Mouse (Mus musculus): ENCODE data around the gene Ttc3. TPM values are rescaled to one million over a fixed set of nuclear protein-coding genes. Genes with fewer than 3 reads are reported as not detected.

The Ttc3 gene
- total RNA-seq, 2 experiments from 2014 or later: 798 to 822 TPM

GRCm38 (mm10) chr16:94356046-94356445 lies 14.4 kb upstream of the Ttc3 start:
- DNase-seq (ENCODE audit: extremely low spot score in 1 of 2, low spot score in 2 of 2): no peak
- intact Hi-C loops (cut with DNase I): no loop called here

- intact Hi-C loops (cut with DNase I): no loop called here
- no peak for DNase-seq (ENCODE audit: extremely low spot score in 1 of 2, low spot score in 2 of 2)
Observed at GRCm38 (mm10) chr16:94356776-94357494, 13.5 kb upstream of the Ttc3 start.

- no peak for DNase-seq (ENCODE audit: extremely low spot score in 1 of 2, low spot score in 2 of 2)
- intact Hi-C loops (cut with DNase I): no loop called here
Observed at GRCm38 (mm10) chr16:94358091-94358490, 12.3 kb upstream of the Ttc3 start.

GRCm38 (mm10) chr16:94360578-94361350 lies 9.7 kb upstream of the Ttc3 start:
- no peak for DNase-seq (ENCODE audit: extremely low spot score in 1 of 2, low spot score in 2 of 2)
- intact Hi-C loops (cut with DNase I): no loop called here

GRCm38 (mm10) chr16:94362174-94362873 lies 8.1 kb upstream of the Ttc3 start:
- intact Hi-C loops (cut with DNase I): no loop called here
- peak; percentile 77 to 79 for DNase-seq (ENCODE audit: extremely low spot score in 1 of 2, low spot score in 2 of 2)

GRCm38 (mm10) chr16:94363814-94364213 lies 6.6 kb upstream of the Ttc3 start:
- DNase-seq (ENCODE audit: extremely low spot score in 1 of 2, low spot score in 2 of 2): no peak
- intact Hi-C loops (cut with DNase I): no loop called here

GRCm38 (mm10) chr16:94365435-94365834 lies 5.0 kb upstream of the Ttc3 start:
- intact Hi-C loops (cut with DNase I): no loop called here
- no peak for DNase-seq (ENCODE audit: extremely low spot score in 1 of 2, low spot score in 2 of 2)

- intact Hi-C loops (cut with DNase I): loop anchor here (1.0 kb wide), 1 partner anchor 56 kb away; the partner anchor contains the start of gene Hlcs
- no peak for DNase-seq (ENCODE audit: extremely low spot score in 1 of 2, low spot score in 2 of 2)
Observed at GRCm38 (mm10) chr16:94369596-94370172, 734 bp upstream of the Ttc3 start.

- peak in 1 of 2 experiments; percentile 87 for DNase-seq (ENCODE audit: extremely low spot score in 1 of 2, low spot score in 2 of 2)
- intact Hi-C loops (cut with DNase I): loop anchor here (1.0 kb wide), 1 partner anchor 58 kb away; the partner anchor contains the start of gene Hlcs
Observed at GRCm38 (mm10) chr16:94370915-94371300, 490 bp downstream of the Ttc3 start.

- intact Hi-C loops (cut with DNase I): no loop called here
Observed at GRCm38 (mm10) chr16:94371301-94371931, 998 bp downstream of the Ttc3 start, which contains the start of gene Pigp. Gene Pigp (minus strand): TSS chr16:94371842.

GRCm38 (mm10) chr16:94379386-94379785 lies 9.0 kb downstream of the Ttc3 start:
- DNase-seq (ENCODE audit: extremely low spot score in 1 of 2, low spot score in 2 of 2): no peak
- intact Hi-C loops (cut with DNase I): no loop called here

More at GRCm38 (mm10) chr16:94371301-94371931, 998 bp downstream of the Ttc3 start, which contains the start of gene Pigp:
- DNase-seq (ENCODE audit: extremely low spot score in 1 of 2, low spot score in 2 of 2): peak; percentile 38 to 73

GRCm38 (mm10) chr16:94383277-94383676 lies 12.9 kb downstream of the Ttc3 start:
- intact Hi-C loops (cut with DNase I): no loop called here
- DNase-seq (ENCODE audit: extremely low spot score in 1 of 2, low spot score in 2 of 2): no peak

GRCm38 (mm10) chr16:94387690-94388089 lies 17.3 kb downstream of the Ttc3 start:
- no peak for DNase-seq (ENCODE audit: extremely low spot score in 1 of 2, low spot score in 2 of 2)
- intact Hi-C loops (cut with DNase I): no loop called here

- no peak for DNase-seq (ENCODE audit: extremely low spot score in 1 of 2, low spot score in 2 of 2)
- intact Hi-C loops (cut with DNase I): no loop called here
Observed at GRCm38 (mm10) chr16:94392299-94392698, 21.9 kb downstream of the Ttc3 start.

- intact Hi-C loops (cut with DNase I): no loop called here
- no peak for DNase-seq (ENCODE audit: extremely low spot score in 1 of 2, low spot score in 2 of 2)
Observed at GRCm38 (mm10) chr16:94395051-94395450, 24.6 kb downstream of the Ttc3 start.

- intact Hi-C loops (cut with DNase I): no loop called here
- DNase-seq (ENCODE audit: extremely low spot score in 1 of 2, low spot score in 2 of 2): no peak
Observed at GRCm38 (mm10) chr16:94396641-94397040, 26.2 kb downstream of the Ttc3 start.

GRCm38 (mm10) chr16:94399141-94399540 lies 28.7 kb downstream of the Ttc3 start:
- intact Hi-C loops (cut with DNase I): no loop called here
- no peak for DNase-seq (ENCODE audit: extremely low spot score in 1 of 2, low spot score in 2 of 2)

- no peak for DNase-seq (ENCODE audit: extremely low spot score in 1 of 2, low spot score in 2 of 2)
- intact Hi-C loops (cut with DNase I): no loop called here
Observed at GRCm38 (mm10) chr16:94401636-94402035, 31.2 kb downstream of the Ttc3 start.

- intact Hi-C loops (cut with DNase I): no loop called here
- peak in 1 of 2 experiments; percentile 60 for DNase-seq (ENCODE audit: extremely low spot score in 1 of 2, low spot score in 2 of 2)
Observed at GRCm38 (mm10) chr16:94402185-94402584, 31.8 kb downstream of the Ttc3 start.

All from left cerebral cortex, postnatal 10 days (tissue).